In genomic region chr16:91995459-91996190, GRCm38 (mm10) we compare ENCODE assay signal across 8 mouse cellular contexts.
DNase-seq lines count a peak whose midpoint lies in the region.

No protein-coding gene starts in this region.

- 4% methylated on average over 13 of the region's 13 CpGs for WGBS in heart, embryonic 10.5 days

- H3K27me3 ChIP-seq in heart, embryonic 10.5 days (ENCODE audit: insufficient read depth, poor library complexity, severe bottlenecking) = no peaks in the 10 kb centered on the region

- peaks cover 18% of the 10 kb centered on the region for H3K4me1 ChIP-seq in heart, embryonic 10.5 days

- no peaks in the 10 kb centered on the region for H3K36me3 ChIP-seq in heart, embryonic 10.5 days

- peak overlapping the region; percentile 43 for H3K4me3 ChIP-seq in heart, embryonic 10.5 days

- peak; percentile 89 for DNase-seq in heart, embryonic 10.5 days (ENCODE audit: low spot score)
- no peak for DNase-seq in heart, adult 9 months (ENCODE audit: low spot score in 2 of 2)
- DNase-seq in cerebellum, adult 18-20 months = peak; percentile 32 to 34
- DNase-seq in frontal cortex, postnatal 36 days (ENCODE audit: low spot score in 2 of 2) = peak; percentile 29 to 61
- peak; percentile 52 to 73 for DNase-seq in kidney, postnatal 4 days
- peak; percentile 7 for DNase-seq in lung, postnatal 36 days
- no peak for DNase-seq in spleen, postnatal 10 days (ENCODE audit: low spot score in 2 of 2)
- DNase-seq in gastrocnemius, adult 8-10 months (ENCODE audit: low spot score in 2 of 2) = no peak

- peak overlapping the region; percentile 54 for H3K27ac ChIP-seq in heart, embryonic 10.5 days

- H3K9me3 ChIP-seq in heart, embryonic 10.5 days = no peaks in the 10 kb centered on the region

Comparison
In these comparisons a context has a peak if more than half of its experiments do, and no peak if none do; other contexts are left out.
1. DNase-seq: peak in heart, embryonic 10.5 days (single experiment), cerebellum, adult 18-20 months (2 of 2), frontal cortex, postnatal 36 days (2 of 2), kidney, postnatal 4 days (2 of 2) and lung, postnatal 36 days (single experiment); none in heart, adult 9 months (0 of 2), spleen, postnatal 10 days (0 of 2) and gastrocnemius, adult 8-10 months (0 of 2).